Comparison of ENCODE assay signal across 10 mouse cellular contexts in genomic region chr9:21011846-21012312, GRCm38 (mm10). TPM values are rescaled to one million over a fixed set of nuclear protein-coding genes. Genes with fewer than 3 reads are reported as not detected.
DNase-seq lines count a peak whose midpoint lies in the region; ATAC-seq and TF ChIP-seq lines count a peak whose summit lies in the region.
"Had no signal": no experiment of that assay in that cellular context is flagged by ENCODE, and none has a peak within 500 bp of the region (broad histone marks: within the 10 kb centered on the region; RNA-seq: fewer than 3 reads in every experiment).

No protein-coding gene starts in this region.

- peaks cover 15 to 43% of the 10 kb centered on the region in 2 experiments for H3K4me1 ChIP-seq in MEL (ENCODE audit: control insufficient read depth in 1 of 2, insufficient read depth in 2 of 2, low read length in 2 of 2)
- H3K4me1 ChIP-seq in embryonic facial prominence, embryonic 14.5 days (ENCODE audit: control insufficient read depth, insufficient read depth, low read length), result no peaks in the 10 kb centered on the region
- peaks cover 26% of the 10 kb centered on the region for H3K4me1 ChIP-seq in intestine, embryonic 15.5 days (replicated peaks)
- peaks cover 27% of the 10 kb centered on the region for H3K4me1 ChIP-seq in liver, embryonic 16.5 days (ENCODE audit: control insufficient read depth, low read depth, low read length)

- peaks cover 8% of the 10 kb centered on the region for H3K79me2 ChIP-seq in MEL (ENCODE audit: control insufficient read depth, insufficient read depth, low read length, poor library complexity)

- no peak; a peak in 1 of 6 replicates for TF ChIP-seq CTCF in MEL (IDR thresholded peaks at IDR 0.05 in 2 of 3, conservative IDR thresholded peaks at IDR 0.05 in 1 of 3; ENCODE audit: control insufficient read depth in 1 of 3, insufficient read depth in 1 of 3, low read depth in 2 of 3, low read length in 3 of 3, poor library complexity in 1 of 3, severe bottlenecking in 1 of 3)

- H3K4me2 ChIP-seq in embryonic facial prominence, embryonic 14.5 days (ENCODE audit: low read depth, low read length), result no peak overlapping the region
- H3K4me2 ChIP-seq in intestine, embryonic 15.5 days (replicated peaks), result no peak overlapping the region
- no peak overlapping the region for H3K4me2 ChIP-seq in liver, embryonic 16.5 days (ENCODE audit: low read depth, low read length)

- no peak for TF ChIP-seq EP300 in MEL (IDR thresholded peaks at IDR 0.05; ENCODE audit: low read depth in 1 of 2, low read length in 2 of 2)

- WGBS in embryonic facial prominence, embryonic 14.5 days, result 37% methylated on average over 5 of the region's 5 CpGs
- 50% methylated on average over 5 of the region's 5 CpGs for WGBS in intestine, embryonic 15.5 days
- WGBS in liver, embryonic 16.5 days (ENCODE audit: insufficient replicate concordance), result 18% methylated on average over 5 of the region's 5 CpGs

- peaks cover 0 to 26% of the 10 kb centered on the region in 2 experiments; a peak in 3 of 4 replicates for H3K36me3 ChIP-seq in MEL (ENCODE audit: control insufficient read depth in 1 of 2, insufficient read depth in 2 of 2, low read length in 2 of 2)
- peaks cover 23% of the 10 kb centered on the region for H3K36me3 ChIP-seq in embryonic facial prominence, embryonic 14.5 days (ENCODE audit: control insufficient read depth, insufficient read depth, low read length)
- H3K36me3 ChIP-seq in intestine, embryonic 15.5 days, result peaks cover 12% of the 10 kb centered on the region
- peaks cover 11% of the 10 kb centered on the region for H3K36me3 ChIP-seq in liver, embryonic 16.5 days (ENCODE audit: control insufficient read depth, insufficient read depth)

- H3K9ac ChIP-seq in MEL (ENCODE audit: control insufficient read depth, low read depth, low read length, poor library complexity, severe bottlenecking), result peak overlapping the region; percentile 32
- no peak overlapping the region for H3K9ac ChIP-seq in embryonic facial prominence, embryonic 14.5 days (ENCODE audit: low read depth, low read length)
- H3K9ac ChIP-seq in intestine, embryonic 15.5 days, result no peak overlapping the region
- 0 out of 2 replicates have a peak overlapping the region, but pooled peaks have one; percentile 14 for H3K9ac ChIP-seq in liver, embryonic 16.5 days (ENCODE audit: low read depth, low read length)

- no peak for TF ChIP-seq POLR2A in MEL (IDR thresholded peaks at IDR 0.05; ENCODE audit: control insufficient read depth in 1 of 2, insufficient read depth in 1 of 2, low read depth in 1 of 2, low read length in 2 of 2, poor library complexity in 1 of 2)

- peak; percentile 97 for DNase-seq in MEL (ENCODE audit: low read depth, low spot score)
- DNase-seq in embryonic facial prominence, embryonic 14.5 days (ENCODE audit: low spot score), result no peak
- DNase-seq in testis, postnatal 10 days (ENCODE audit: low spot score), result no peak
- no peak for DNase-seq in right cerebral cortex, postnatal 14 days
- no peak for DNase-seq in spleen, postnatal 4 days (ENCODE audit: low spot score in 2 of 2)

- peak overlapping the region; percentile 1 to 32 for H3K4me3 ChIP-seq in MEL (ENCODE audit: control insufficient read depth in 1 of 2, insufficient read depth in 1 of 2, low read depth in 2 of 2, low read length in 2 of 2)
- H3K4me3 ChIP-seq in embryonic facial prominence, embryonic 14.5 days (ENCODE audit: low read depth, low read length), result no peak overlapping the region
- no peak overlapping the region for H3K4me3 ChIP-seq in intestine, embryonic 15.5 days (replicated peaks)
- no peak overlapping the region for H3K4me3 ChIP-seq in liver, embryonic 16.5 days (ENCODE audit: low read depth, low read length)
- H3K4me3 ChIP-seq: myocyte had no signal

- no peaks in the 10 kb centered on the region for H3K9me3 ChIP-seq in MEL (replicated peaks; ENCODE audit: insufficient read depth, low read length)
- no peaks in the 10 kb centered on the region for H3K9me3 ChIP-seq in embryonic facial prominence, embryonic 14.5 days (ENCODE audit: control insufficient read depth, low read length)
- no peaks in the 10 kb centered on the region for H3K9me3 ChIP-seq in intestine, embryonic 15.5 days
- no peaks in the 10 kb centered on the region for H3K9me3 ChIP-seq in liver, embryonic 16.5 days (replicated peaks; ENCODE audit: control insufficient read depth, low read length)

- peak overlapping the region; percentile 61 for H3K27ac ChIP-seq in MEL (ENCODE audit: control insufficient read depth, low read depth, low read length)
- peak overlapping the region; percentile 33; the same call in 1 of the 2 replicates for H3K27ac ChIP-seq in embryonic facial prominence, embryonic 14.5 days (replicated peaks; ENCODE audit: low read depth, low read length)
- 0 out of 2 replicates have a peak overlapping the region, but pooled peaks have one; percentile 23 for H3K27ac ChIP-seq in intestine, embryonic 15.5 days
- peak overlapping the region; percentile 18; the same call in 1 of the 2 replicates for H3K27ac ChIP-seq in liver, embryonic 16.5 days (ENCODE audit: low read length)

- H3K27me3 ChIP-seq in MEL (ENCODE audit: control insufficient read depth in 1 of 2, insufficient read depth in 2 of 2, low read length in 2 of 2), result no peaks in the 10 kb centered on the region
- H3K27me3 ChIP-seq in embryonic facial prominence, embryonic 14.5 days (replicated peaks; ENCODE audit: control insufficient read depth, insufficient read depth, low read length), result peaks cover 25% of the 10 kb centered on the region
- peaks cover 12% of the 10 kb centered on the region for H3K27me3 ChIP-seq in intestine, embryonic 15.5 days (replicated peaks)
- peaks cover 31% of the 10 kb centered on the region for H3K27me3 ChIP-seq in liver, embryonic 16.5 days (ENCODE audit: control insufficient read depth, insufficient read depth, low read depth, low read length)

- no peak for ATAC-seq in embryonic facial prominence, embryonic 14.5 days (ENCODE audit: low read depth)
- no peak for ATAC-seq in intestine, embryonic 15.5 days
- no peak for ATAC-seq in liver, embryonic 16.5 days (ENCODE audit: low read depth)
- no peak for ATAC-seq in CD4-positive, CD25-positive, alpha-beta regulatory T cell, adult 4 months

- TF ChIP-seq RAD21 in MEL (IDR thresholded peaks at IDR 0.05; ENCODE audit: low read depth, low read length), result no peak

TF ChIP-seq in MEL, 35 proteins besides CTCF, POLR2A, EP300 and RAD21 (continues in another document):
- no peak for TF ChIP-seq USF1 (IDR thresholded peaks at IDR 0.05; ENCODE audit: low read depth, low read length)

RNA-seq across cellular contexts. Expression of gene Icam1, which starts 3.9 kb away (rescaled TPM):
- total RNA-seq in MEL (2012; rRNA removed), result 24.4 and 26.0 TPM in 2 replicates
- polyA plus RNA-seq in MEL (2012; ENCODE audit: insufficient read depth in 1 of 2, insufficient read length in 2 of 2, low read depth in 1 of 2, low replicate concordance in 2 of 2, missing spikeins in 1 of 2), result 10 to 100 TPM in 1 of 2 experiments, not detected in 1; 31.0 TPM
- polyA plus RNA-seq in embryonic facial prominence, embryonic 14.5 days (2014; fragmentation: Nextera tagmentation; extraction: Ambion mirVana), result 18.6 and 20.0 TPM in 2 replicates
- polyA plus RNA-seq in intestine, embryonic 15.5 days (2015; fragmentation: Nextera tagmentation; extraction: Ambion mirVana), result 12.6 and 12.8 TPM in 2 replicates
- polyA plus RNA-seq in liver, embryonic 16.5 days (2015; fragmentation: Nextera tagmentation; extraction: Ambion mirVana), result 10.6 and 11.9 TPM in 2 replicates
- 100 to 1,000 TPM in 1 of 2 experiments, 10 to 100 TPM in 1; 66.8 to 106 TPM for polyA plus RNA-seq in CD4-positive, CD25-positive, alpha-beta regulatory T cell, adult 4 months (2017; shearing (Covaris generic))

RNA-seq across cellular contexts. Expression of gene Mrpl4, which starts 9.3 kb away (rescaled TPM):
- total RNA-seq in MEL (2012; rRNA removed), result 280 and 282 TPM in 2 replicates
- polyA plus RNA-seq in MEL (2012; ENCODE audit: insufficient read depth in 1 of 2, insufficient read length in 2 of 2, low read depth in 1 of 2, low replicate concordance in 2 of 2, missing spikeins in 1 of 2), result 100 to 1,000 TPM in 1 of 2 experiments, not detected in 1; 474 TPM
- polyA plus RNA-seq in embryonic facial prominence, embryonic 14.5 days (2014; fragmentation: Nextera tagmentation; extraction: Ambion mirVana), result 110 and 119 TPM in 2 replicates
- polyA plus RNA-seq in intestine, embryonic 15.5 days (2015; fragmentation: Nextera tagmentation; extraction: Ambion mirVana), result 145 and 159 TPM in 2 replicates
- 58.0 and 59.8 TPM in 2 replicates for polyA plus RNA-seq in liver, embryonic 16.5 days (2015; fragmentation: Nextera tagmentation; extraction: Ambion mirVana)
- polyA plus RNA-seq in CD4-positive, CD25-positive, alpha-beta regulatory T cell, adult 4 months (2017; shearing (Covaris generic)), result 100 to 1,000 TPM in 1 of 2 experiments, 10 to 100 TPM in 1; 94.9 to 122 TPM

RNA-seq across cellular contexts. Expression of gene Icam4, which starts 17.3 kb away (rescaled TPM):
- 259 and 260 TPM in 2 replicates for total RNA-seq in MEL (2012; rRNA removed)
- polyA plus RNA-seq in MEL (2012; ENCODE audit: insufficient read depth in 1 of 2, insufficient read length in 2 of 2, low read depth in 1 of 2, low replicate concordance in 2 of 2, missing spikeins in 1 of 2), result 100 to 1,000 TPM; 193 to 268 TPM
- polyA plus RNA-seq in embryonic facial prominence, embryonic 14.5 days (2014; fragmentation: Nextera tagmentation; extraction: Ambion mirVana), result 0.65 and 0.69 TPM in 2 replicates
- 2.9 and 3.0 TPM in 2 replicates for polyA plus RNA-seq in intestine, embryonic 15.5 days (2015; fragmentation: Nextera tagmentation; extraction: Ambion mirVana)
- 172 and 184 TPM in 2 replicates for polyA plus RNA-seq in liver, embryonic 16.5 days (2015; fragmentation: Nextera tagmentation; extraction: Ambion mirVana)
- polyA plus RNA-seq in CD4-positive, CD25-positive, alpha-beta regulatory T cell, adult 4 months (2017; shearing (Covaris generic)), result 1 to 10 TPM; 2.7 to 3.5 TPM

RNA-seq across cellular contexts. Expression of gene Icam5, which starts 20.0 kb away (rescaled TPM):
- 4.8 TPM in 2 replicates for total RNA-seq in MEL (2012; rRNA removed)
- polyA plus RNA-seq in MEL (2012; ENCODE audit: insufficient read depth in 1 of 2, insufficient read length in 2 of 2, low read depth in 1 of 2, low replicate concordance in 2 of 2, missing spikeins in 1 of 2), result 1 to 10 TPM in 1 of 2 experiments, not detected in 1; 9.5 TPM
- polyA plus RNA-seq in embryonic facial prominence, embryonic 14.5 days (2014; fragmentation: Nextera tagmentation; extraction: Ambion mirVana), result 0.19 TPM in 1 of 2 replicates, not detected in the other
- polyA plus RNA-seq in intestine, embryonic 15.5 days (2015; fragmentation: Nextera tagmentation; extraction: Ambion mirVana), result 0.06 and 0.16 TPM in 2 replicates
- polyA plus RNA-seq in liver, embryonic 16.5 days (2015; fragmentation: Nextera tagmentation; extraction: Ambion mirVana), result 0.26 and 0.30 TPM in 2 replicates
- polyA plus RNA-seq in CD4-positive, CD25-positive, alpha-beta regulatory T cell, adult 4 months (2017; shearing (Covaris generic)), result under 1 TPM in 1 of 2 experiments, not detected in 1; 0.20 TPM
- polyA plus RNA-seq: forebrain, embryonic 11.5 days had no signal

RNA-seq across cellular contexts. Expression of gene S1pr2, which starts 35.3 kb away (rescaled TPM):
- total RNA-seq in MEL (2012; rRNA removed), result 6.4 and 6.6 TPM in 2 replicates
- polyA plus RNA-seq in MEL (2012; ENCODE audit: insufficient read depth in 1 of 2, insufficient read length in 2 of 2, low read depth in 1 of 2, low replicate concordance in 2 of 2, missing spikeins in 1 of 2), result 10 to 100 TPM in 1 of 2 experiments, not detected in 1; 27.4 TPM
- polyA plus RNA-seq in embryonic facial prominence, embryonic 14.5 days (2014; fragmentation: Nextera tagmentation; extraction: Ambion mirVana), result 54.5 and 59.6 TPM in 2 replicates
- polyA plus RNA-seq in intestine, embryonic 15.5 days (2015; fragmentation: Nextera tagmentation; extraction: Ambion mirVana), result 29.2 and 30.4 TPM in 2 replicates
- polyA plus RNA-seq in liver, embryonic 16.5 days (2015; fragmentation: Nextera tagmentation; extraction: Ambion mirVana), result 3.1 and 3.5 TPM in 2 replicates
- 1 to 10 TPM; 3.2 to 5.6 TPM for polyA plus RNA-seq in CD4-positive, CD25-positive, alpha-beta regulatory T cell, adult 4 months (2017; shearing (Covaris generic))

Comparison
In these comparisons a context has a peak if more than half of its experiments do, and no peak if none do; other contexts are left out.
1. H3K4me3 ChIP-seq: peak in MEL (2 of 2); none in embryonic facial prominence, embryonic 14.5 days (single experiment), intestine, embryonic 15.5 days (single experiment) and liver, embryonic 16.5 days (single experiment).
2. H3K9ac ChIP-seq: peak in MEL (single experiment) and liver, embryonic 16.5 days (single experiment); none in embryonic facial prominence, embryonic 14.5 days (single experiment) and intestine, embryonic 15.5 days (single experiment).
3. RNA of gene Icam4, which starts 17.3 kb away (polyA plus RNA-seq): 193 to 268 TPM in MEL and 172 to 184 TPM in liver, embryonic 16.5 days; 2.7 to 3.5 TPM in CD4-positive, CD25-positive, alpha-beta regulatory T cell, adult 4 months, 2.9 to 3.0 TPM in intestine, embryonic 15.5 days and 0.65 to 0.69 TPM in embryonic facial prominence, embryonic 14.5 days; every median in the first group is over 10 times any median in the second.
4. Peak in every context shown above with its lines, with median percentiles within 50 percentile points of each other: H3K27ac ChIP-seq.